Mouse (Mus musculus) intestine, postnatal 0 days (tissue): ENCODE results near the gene Slamf9. TPM values are rescaled to one million over a fixed set of nuclear protein-coding genes. Genes with fewer than 3 reads are reported as not detected.

Source experiments
- ATAC-seq: fragments of 200-750 bp; cut with Nextera tagmentation; 2 replicates; pipeline ENCODE4 v1.8.0; 2017; ENCODE audit warnings: mild to moderate bottlenecking, moderate TSS enrichment, moderate library complexity
- H3K27ac ChIP-seq: fragments of 300-500 bp; sonication (generic); 2 replicates; pipeline ENCODE4 v1.5.1; 2014; ENCODE audit warnings: mild to moderate bottlenecking, low read depth, low read length, moderate library complexity
- H3K27me3 ChIP-seq: fragments of 300-500 bp; sonication (generic); replicated peaks from 2 replicates; pipeline ENCODE4 v1.6.1; 2014; ENCODE audit warnings: low read length, mixed read lengths; ENCODE audit not compliant: control insufficient read depth, insufficient read depth
- H3K36me3 ChIP-seq: fragments of 300-500 bp; sonication (generic); 2 replicates; pipeline ENCODE4 v1.6.1; 2014; ENCODE audit warnings: mild to moderate bottlenecking, moderate library complexity; ENCODE audit not compliant: control insufficient read depth, insufficient read depth
- H3K4me1 ChIP-seq: fragments of 300-500 bp; sonication (generic); replicated peaks from 2 replicates; pipeline ENCODE4 v1.6.1; 2014; ENCODE audit warnings: antibody characterized with exemption, low read length, mixed read lengths; ENCODE audit not compliant: control insufficient read depth, insufficient read depth
- H3K4me2 ChIP-seq: fragments of 300-500 bp; sonication (generic); replicated peaks from 2 replicates; pipeline ENCODE4 v1.6.1; 2014; ENCODE audit warnings: low read depth, mild to moderate bottlenecking, moderate library complexity
- H3K4me3 ChIP-seq: fragments of 300-500 bp; sonication (generic); 2 replicates; pipeline ENCODE4 v1.5.1; 2014; ENCODE audit warnings: low read depth, low read length
- H3K9ac ChIP-seq: fragments of 300-500 bp; sonication (generic); 2 replicates; pipeline ENCODE4 v1.6.1; 2014; ENCODE audit warnings: mild to moderate bottlenecking, low read depth, low read length
- H3K9me3 ChIP-seq: fragments of 300-500 bp; sonication (generic); 2 replicates; pipeline ENCODE4 v1.6.1; 2016; ENCODE audit warnings: mixed run types; ENCODE audit not compliant: control insufficient read depth
- CTCF ChIP-seq: sonication (generic); IDR thresholded peaks from 2 replicates; pipeline ENCODE4 v1.5.1; 2016; ENCODE audit warnings: low read depth, mild to moderate bottlenecking, control low read depth, antibody characterized with exemption, moderate library complexity
- WGBS: fragments of 180-500 bp; shearing (Covaris S2); extraction: QIAGEN DNeasy Blood & Tissue Kit; methylation state at CpG from one replicate; pipeline ENCODE4 v1.1.7; 2014; 5-methylcytosine and 5-hydroxymethylcytosine counted together
- polyA plus RNA-seq: library from polyadenylated mRNA; unstranded; fragments of >200 nt; fragmentation: Nextera tagmentation; extraction: Ambion mirVana; gene quantifications from 2 replicates; pipeline ENCODE4 v1.2.1, GENCODE M21; 2015

The Slamf9 gene
- polyA plus RNA-seq, 1 experiment from 2014 or later: 2.1 TPM

DNA sequence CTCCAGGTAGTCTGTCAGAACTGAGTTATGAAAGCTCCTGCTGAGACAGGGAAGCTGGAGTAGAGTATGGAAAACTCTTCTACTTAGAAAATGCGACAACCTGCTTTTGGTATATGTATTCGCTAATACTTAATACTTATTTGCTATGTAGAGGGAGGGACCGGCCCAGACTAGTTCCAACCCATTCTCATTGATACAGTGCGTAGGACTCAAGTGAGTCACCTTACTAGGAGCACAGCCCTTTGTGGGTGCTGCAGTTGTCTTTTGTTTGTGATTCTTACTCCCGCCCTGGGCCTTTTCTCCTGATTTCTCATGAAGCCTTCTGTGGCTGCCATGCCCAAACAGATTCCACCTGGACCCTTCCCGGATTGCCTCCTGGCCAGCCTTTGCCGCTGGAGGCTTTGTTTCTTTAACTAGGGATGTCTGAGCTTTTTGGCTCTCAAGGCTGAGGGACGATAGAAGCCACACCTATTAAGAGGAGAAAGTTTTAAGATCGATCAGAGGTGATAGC is 33.2 kb upstream of the Slamf9 start:
- Histone ChIP-seq H3K36me3 (no peaks in the 10 kb centered on the region), H3K4me3 (no peak overlapping the region), H3K27ac (no peak overlapping the region), H3K4me2 (no peak overlapping the region), H3K9ac (no peak overlapping the region), H3K9me3 (no peaks in the 10 kb centered on the region), H3K4me1 (no peaks in the 10 kb centered on the region; the same call in 1 of the 2 replicates), H3K27me3 (no peaks in the 10 kb centered on the region)
- 84% methylated on average over 9 of the region's 9 CpGs for WGBS
- no peak for ATAC-seq
- TF ChIP-seq CTCF: no peak

- peak; percentile 62 for TF ChIP-seq CTCF
- Histone ChIP-seq H3K4me2 (no peak overlapping the region), H3K4me1 (0 out of 2 replicates have a peak, but pooled peaks cover 2% of the 10 kb centered on the region), H3K27me3 (no peaks in the 10 kb centered on the region), H3K36me3 (no peaks in the 10 kb centered on the region), H3K9ac (no peak overlapping the region), H3K4me3 (no peak overlapping the region), H3K27ac (no peak overlapping the region), H3K9me3 (no peaks in the 10 kb centered on the region)
- WGBS: 40% methylated on average over 2 of the region's 2 CpGs
- peak; percentile 53; the same call in 1 of the 2 replicates for ATAC-seq
Measured at GRCm38 (mm10) chr1:172450226-172450625, 24.9 kb upstream of the Slamf9 start.

- Histone ChIP-seq H3K9ac (no peak overlapping the region), H3K27me3 (no peaks in the 10 kb centered on the region), H3K4me3 (no peak overlapping the region), H3K27ac (no peak overlapping the region), H3K36me3 (no peaks in the 10 kb centered on the region), H3K9me3 (no peaks in the 10 kb centered on the region), H3K4me2 (no peak overlapping the region), H3K4me1 (0 out of 2 replicates have a peak, but pooled peaks cover 2% of the 10 kb centered on the region)
- no peak for TF ChIP-seq CTCF
- no peak for ATAC-seq
- WGBS: 55% methylated on average over 17 of the region's 17 CpGs
Measured at GRCm38 (mm10) chr1:172450848-172451470, 24.2 kb upstream of the Slamf9 start.

DNA sequence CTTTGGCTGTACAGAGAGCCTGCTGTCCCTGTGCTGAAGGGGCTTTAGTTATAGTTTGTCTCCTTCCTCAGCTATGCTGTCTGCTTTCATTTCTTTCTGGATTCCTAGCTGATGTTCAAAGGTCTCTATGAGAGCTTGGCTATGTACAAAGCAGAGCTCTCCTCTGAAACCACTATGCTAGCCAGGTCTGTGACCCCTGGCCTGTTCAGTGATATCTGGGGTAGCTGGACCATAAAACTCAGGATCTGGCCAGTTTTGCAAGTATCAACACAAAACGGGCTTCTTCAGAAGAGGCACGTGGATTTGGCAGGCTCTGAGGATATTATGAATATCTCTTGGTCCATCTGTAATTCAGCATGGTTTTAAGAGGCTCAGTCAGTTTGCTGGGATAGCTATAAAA is 22.2 kb upstream of the Slamf9 start:
- H3K27me3 ChIP-seq: no peaks in the 10 kb centered on the region
- H3K27ac ChIP-seq: no peak overlapping the region
- no peak overlapping the region for H3K4me3 ChIP-seq
- H3K9ac ChIP-seq: no peak overlapping the region
- no peaks in the 10 kb centered on the region for H3K36me3 ChIP-seq
- no peaks in the 10 kb centered on the region for H3K9me3 ChIP-seq
- WGBS: 37% methylated on average over 2 of the region's 2 CpGs
- TF ChIP-seq CTCF: no peak
- no peak for ATAC-seq
- no peak overlapping the region for H3K4me2 ChIP-seq
- H3K4me1 ChIP-seq: 0 out of 2 replicates have a peak, but pooled peaks cover 2% of the 10 kb centered on the region

DNA sequence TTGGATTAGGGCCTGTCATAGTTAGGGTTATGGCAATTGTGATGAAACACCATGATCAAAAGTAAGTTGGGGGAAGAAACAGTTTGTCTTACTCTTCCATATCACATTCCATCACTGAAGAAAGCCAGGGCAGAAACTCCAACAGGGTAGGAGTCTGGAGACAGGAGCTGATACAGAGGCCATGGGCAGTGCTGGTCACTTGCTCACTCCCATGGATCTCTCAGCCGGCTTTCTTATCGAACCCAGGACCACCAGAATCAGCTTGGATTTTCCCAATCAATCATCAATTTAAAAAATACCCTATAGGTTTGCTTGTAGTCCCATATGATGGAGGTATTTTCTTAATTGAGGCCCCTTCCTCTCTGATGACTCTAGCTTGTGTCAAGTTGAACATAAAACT is 21.3 kb upstream of the Slamf9 start:
- no peak for ATAC-seq
- no peak overlapping the region for H3K9ac ChIP-seq
- no peaks in the 10 kb centered on the region for H3K9me3 ChIP-seq
- no peaks in the 10 kb centered on the region for H3K27me3 ChIP-seq
- H3K4me1 ChIP-seq: 0 out of 2 replicates have a peak, but pooled peaks cover 2% of the 10 kb centered on the region
- H3K4me3 ChIP-seq: no peak overlapping the region
- no peak overlapping the region for H3K27ac ChIP-seq
- H3K36me3 ChIP-seq: no peaks in the 10 kb centered on the region
- no peak for TF ChIP-seq CTCF
- H3K4me2 ChIP-seq: no peak overlapping the region
- WGBS: 88% methylated on average over 2 of the region's 2 CpGs

DNA sequence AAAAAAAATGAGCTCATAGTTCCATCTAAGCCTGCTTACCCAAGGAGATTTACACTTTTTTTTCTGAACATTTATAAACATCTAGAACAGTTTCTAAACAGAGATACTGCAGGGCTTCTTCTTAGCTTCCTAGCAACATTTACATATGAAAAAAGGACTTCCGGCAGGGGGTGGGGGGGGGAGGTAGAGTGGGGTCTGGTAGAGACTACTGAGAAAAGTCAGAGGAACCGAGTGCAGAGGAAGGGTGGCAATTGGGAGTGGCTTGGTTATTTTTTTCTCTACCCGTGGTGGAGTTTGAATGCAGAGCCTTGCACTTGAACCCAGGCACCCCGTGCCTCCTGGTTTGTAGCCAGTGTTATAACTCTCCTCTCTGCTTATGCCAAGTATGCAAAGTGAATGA is 19.7 kb upstream of the Slamf9 start:
- 42% methylated on average over 4 of the region's 4 CpGs for WGBS
- H3K27me3 ChIP-seq: no peaks in the 10 kb centered on the region
- H3K4me1 ChIP-seq: 0 out of 2 replicates have a peak, but pooled peaks cover 6% of the 10 kb centered on the region
- no peak for TF ChIP-seq CTCF
- no peaks in the 10 kb centered on the region for H3K9me3 ChIP-seq
- H3K4me2 ChIP-seq: no peak overlapping the region
- ATAC-seq: no peak
- no peaks in the 10 kb centered on the region for H3K36me3 ChIP-seq
- H3K9ac ChIP-seq: no peak overlapping the region
- no peak overlapping the region for H3K27ac ChIP-seq
- no peak overlapping the region for H3K4me3 ChIP-seq
